Mouse (Mus musculus) embryonic fibroblast, embryonic 13.5 days (primary cell): ENCODE data around the gene Dera. TPM values are rescaled to one million over a fixed set of nuclear protein-coding genes. Genes with fewer than 3 reads are reported as not detected.

Experiments used
- H3K27ac ChIP-seq: 2 replicates; pipeline ENCODE4 v1.5.1; 2012; ENCODE audit warnings: low read length, control low read depth, inconsistent platforms; ENCODE audit not compliant: insufficient read depth
- H3K4me1 ChIP-seq: 2 replicates; pipeline ENCODE4 v1.6.1; 2011; ENCODE audit warnings: low read length; ENCODE audit not compliant: control insufficient read depth, insufficient read depth
- H3K4me3 ChIP-seq: 2 replicates; pipeline ENCODE4 v1.5.1; 2011; ENCODE audit warnings: mild to moderate bottlenecking, control low read depth, low read length; ENCODE audit not compliant: insufficient read depth
- CTCF ChIP-seq: IDR thresholded peaks from 2 replicates; pipeline ENCODE4 v1.5.1; 2011; ENCODE audit warnings: mild to moderate bottlenecking, control low read depth, low read length, moderate library complexity, borderline replicate concordance; ENCODE audit not compliant: insufficient read depth
- POLR2A ChIP-seq: IDR thresholded peaks from 2 replicates; pipeline ENCODE4 v1.6.1; 2011; ENCODE audit warnings: low read depth, mild to moderate bottlenecking, control low read depth, low read length, moderate library complexity
- polyA plus RNA-seq: library from polyadenylated mRNA; stranded (reverse); fragments of >200 nt; gene quantifications from 2 replicates; pipeline ENCODE4 v1.2.4, GENCODE M21; 2011; ENCODE audit warnings: low read depth; ENCODE audit not compliant: missing spikeins, insufficient read length

The Dera gene
- polyA plus RNA-seq, 1 experiment = 24.4 TPM

- Histone ChIP-seq H3K27ac (no peak overlapping the region), H3K4me3 (no peak overlapping the region), H3K4me1 (no peaks in the 10 kb centered on the region)
- TF ChIP-seq POLR2A (no peak), CTCF (no peak)
Observed at GRCm38 (mm10) chr6:137775159-137775558, 20.8 kb downstream of the Dera start.

DNA sequence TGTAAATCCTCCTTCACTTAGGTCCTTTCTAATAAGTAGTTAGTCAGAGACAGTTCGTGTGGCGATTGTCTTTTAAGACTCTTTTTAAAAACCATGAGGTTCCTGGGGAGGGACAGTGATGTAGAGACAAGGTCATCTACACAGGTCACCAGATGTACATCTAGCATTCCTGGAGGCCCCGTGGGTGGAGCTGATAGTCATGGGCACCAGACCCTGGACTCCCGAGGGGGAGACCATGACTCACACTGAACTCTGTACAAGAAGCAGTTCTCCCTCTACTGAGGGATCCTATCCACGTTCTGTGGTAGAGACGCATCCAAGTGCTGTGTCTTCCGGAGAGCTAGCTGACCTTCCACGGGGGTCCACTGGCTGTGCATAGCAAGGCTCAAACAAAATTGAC, 22.6 kb downstream of the Dera start:
- H3K4me3 ChIP-seq = no peak overlapping the region
- no peak overlapping the region for H3K27ac ChIP-seq
- H3K4me1 ChIP-seq = no peaks in the 10 kb centered on the region
- TF ChIP-seq POLR2A = no peak
- TF ChIP-seq CTCF = no peak

GRCm38 (mm10) chr6:137783899-137784637, 29.7 kb downstream of the Dera start:
- TF ChIP-seq CTCF (no peak), POLR2A (no peak)
- no peak overlapping the region for H3K4me3 ChIP-seq
- H3K27ac ChIP-seq = peak overlapping the region; percentile 45; the same call in 1 of the 2 replicates
- H3K4me1 ChIP-seq = peaks cover 3% of the 10 kb centered on the region

DNA sequence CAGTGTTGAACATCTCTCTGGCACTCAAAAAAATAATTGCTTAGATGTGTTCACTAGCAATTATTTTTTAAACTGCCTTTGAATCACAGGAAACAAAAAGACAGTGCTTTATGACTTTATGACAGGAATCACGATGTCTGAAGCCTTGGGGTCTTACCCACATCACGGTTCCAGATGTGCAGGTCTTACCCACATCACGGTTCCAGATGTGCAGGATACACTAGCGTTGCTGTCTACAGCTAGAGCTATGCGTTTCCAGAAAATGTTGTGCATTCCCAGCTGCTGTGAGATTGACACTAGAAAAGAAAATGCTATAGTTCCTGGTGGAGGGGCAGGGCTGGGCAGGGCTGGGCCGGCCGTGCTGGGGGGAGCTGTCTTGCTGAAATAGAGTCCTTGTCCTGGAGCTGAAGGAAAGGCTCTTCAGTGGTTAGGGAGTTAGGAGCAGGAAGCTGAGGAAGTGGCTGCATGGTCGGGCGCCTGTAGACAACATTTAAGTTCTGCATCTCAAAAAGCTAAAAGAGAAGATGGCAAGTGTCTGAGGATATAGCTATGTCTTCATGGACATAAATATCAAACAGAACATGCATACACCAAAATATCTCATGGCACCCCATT, 34.7 kb downstream of the Dera start:
- Histone ChIP-seq H3K4me3 (no peak overlapping the region), H3K27ac (no peak overlapping the region), H3K4me1 (peaks cover 3% of the 10 kb centered on the region)
- TF ChIP-seq POLR2A (no peak), CTCF (no peak)

DNA sequence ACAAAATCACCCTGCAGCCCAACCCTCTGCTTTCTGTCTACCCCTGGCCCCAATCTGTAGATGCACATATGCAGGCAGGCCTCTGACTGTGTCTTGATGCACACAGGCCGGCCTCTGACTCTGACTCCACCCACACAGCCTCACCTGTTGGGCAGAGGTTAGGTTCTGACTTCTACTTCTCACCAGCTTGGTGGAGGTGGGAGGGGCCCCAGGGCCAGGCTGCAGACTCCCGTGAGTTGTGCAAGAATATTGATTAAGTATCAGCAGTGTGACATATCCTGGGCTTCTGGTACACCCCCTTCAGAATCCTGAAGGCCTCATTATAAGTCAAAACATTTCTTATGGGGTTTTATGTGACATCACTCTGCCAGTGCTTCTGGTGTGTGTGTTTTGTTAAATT, 35.3 kb downstream of the Dera start:
- Histone ChIP-seq H3K4me3 (no peak overlapping the region), H3K27ac (no peak overlapping the region), H3K4me1 (no peaks in the 10 kb centered on the region)
- no peak for TF ChIP-seq POLR2A
- TF ChIP-seq CTCF = no peak

DNA sequence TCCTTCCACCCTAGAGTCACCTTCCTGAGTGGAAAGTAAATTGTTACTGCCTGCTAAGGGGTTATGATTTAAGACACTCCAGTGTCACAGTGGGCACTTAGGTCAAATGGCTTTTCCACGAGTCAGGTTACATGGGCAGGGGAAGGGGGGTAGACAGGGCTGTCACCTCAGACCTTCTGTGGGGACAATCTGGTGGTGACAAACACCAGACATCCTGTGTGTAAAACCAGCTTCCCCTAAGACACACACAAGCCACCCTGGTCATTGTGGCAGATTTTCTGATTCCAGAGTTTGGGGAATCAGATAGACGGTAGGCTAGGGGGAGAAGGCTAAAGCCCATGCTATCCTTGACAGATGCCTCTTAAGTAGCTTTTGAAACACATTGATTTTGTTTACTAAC, 41.1 kb downstream of the Dera start:
- no peak for TF ChIP-seq CTCF
- no peak for TF ChIP-seq POLR2A
- Histone ChIP-seq H3K4me3 (no peak overlapping the region), H3K4me1 (no peaks in the 10 kb centered on the region), H3K27ac (no peak overlapping the region)

DNA sequence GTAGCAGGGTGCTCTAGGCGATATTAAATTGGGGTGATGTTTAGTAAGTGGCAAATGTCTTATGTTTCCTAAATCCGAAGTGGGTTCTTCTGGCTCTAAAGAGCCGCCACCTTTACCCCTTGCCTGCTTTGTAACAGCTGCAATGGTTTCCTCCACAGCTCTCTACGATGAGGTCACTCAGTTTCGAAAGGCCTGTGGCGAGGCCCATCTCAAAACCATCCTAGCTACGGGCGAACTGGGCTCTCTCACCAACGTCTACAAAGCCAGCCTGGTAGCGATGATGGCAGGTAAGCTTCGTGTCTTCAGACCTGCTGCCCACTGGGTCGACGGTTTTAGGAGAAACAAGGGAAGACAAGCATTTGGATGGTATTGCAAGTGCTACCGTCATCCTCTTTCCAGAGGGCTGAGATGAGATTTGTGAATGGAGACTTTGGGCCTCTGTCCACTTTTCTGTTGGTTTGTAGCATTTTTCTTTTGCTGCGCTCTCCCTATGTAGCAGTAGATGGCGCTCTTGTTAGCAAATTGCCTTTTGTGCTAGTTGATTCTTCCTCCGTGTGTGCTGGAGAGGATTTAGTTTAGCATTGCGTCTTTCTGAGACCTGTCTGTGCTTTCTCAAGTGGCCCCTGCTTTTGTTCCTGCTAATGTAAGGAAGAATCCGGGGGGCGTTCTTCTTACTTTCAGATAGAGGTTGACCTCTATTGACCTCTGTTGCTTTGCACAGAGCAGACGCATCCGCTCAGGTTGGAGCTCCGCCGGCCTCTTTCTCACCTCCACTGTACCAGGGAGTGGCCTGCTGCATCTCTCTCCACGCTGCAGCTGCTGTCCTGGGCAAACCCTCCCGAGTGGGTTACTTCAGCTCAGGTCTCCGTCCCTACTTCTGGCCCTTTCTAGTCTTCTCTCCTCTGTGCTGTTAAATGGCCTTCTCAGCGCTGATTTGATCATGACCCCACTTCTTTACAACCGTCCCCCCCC, 42.5 kb downstream of the Dera start:
- Histone ChIP-seq H3K4me1 (no peaks in the 10 kb centered on the region), H3K27ac (no peak overlapping the region), H3K4me3 (no peak overlapping the region)
- TF ChIP-seq POLR2A (no peak), CTCF (no peak)

- H3K27ac ChIP-seq = no peak overlapping the region
- TF ChIP-seq POLR2A = no peak
- TF ChIP-seq CTCF = no peak
- H3K4me3 ChIP-seq = no peak overlapping the region
- H3K4me1 ChIP-seq = no peaks in the 10 kb centered on the region
Observed at GRCm38 (mm10) chr6:137799253-137799652, 44.9 kb downstream of the Dera start.

- Histone ChIP-seq H3K4me3 (no peak overlapping the region), H3K27ac (no peak overlapping the region), H3K4me1 (no peaks in the 10 kb centered on the region)
- TF ChIP-seq POLR2A (no peak), CTCF (no peak)
Observed at GRCm38 (mm10) chr6:137803456-137804005, 49.2 kb downstream of the Dera start.
